Mouse (Mus musculus) embryonic stem cell, embryonic (primary cell): ENCODE results near the gene Ccdc138.

Experiments
- CTCF ChIA-PET, 4 experiments: fragments of 300-600 bp in 2 of 4; fragments of 350-600 bp in 2 of 4; sonication (Branson Sonifier 250); formaldehyde crosslinking; loops; one replicate each; lab custom pipeline; 2022; ENCODE audit warnings: inconsistent platforms in 2 of 4; lab: Charles Lee
- POLR2A ChIA-PET, 4 experiments: fragments of 300-600 bp in 2 of 4; fragments of 350-600 bp in 2 of 4; sonication (Branson Sonifier 250); formaldehyde crosslinking; loops; one replicate each; lab custom pipeline; 2022; ENCODE audit warnings: antibody characterized with exemption in 4 of 4, inconsistent platforms in 1 of 4; lab: Charles Lee

The Ccdc138 gene

DNA sequence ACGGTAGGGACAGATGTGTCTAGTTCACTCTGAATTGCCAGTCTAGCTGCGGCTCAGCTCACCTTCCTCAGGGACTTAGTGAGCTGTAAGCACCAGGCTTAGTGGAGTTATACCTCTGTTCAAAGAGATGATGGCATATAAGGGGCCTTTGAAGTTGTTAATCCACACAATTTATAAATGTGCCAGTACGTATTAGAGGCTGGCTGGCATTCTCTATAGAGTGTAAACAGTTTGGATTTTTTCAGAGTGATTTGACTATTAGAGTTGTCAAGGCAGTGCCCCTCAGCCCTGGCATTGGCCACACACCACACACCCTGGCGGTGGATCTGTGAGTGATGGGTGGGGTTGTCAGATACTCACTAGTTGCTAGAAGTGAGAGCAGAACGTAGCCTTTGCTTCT is 118.8 kb downstream of the Ccdc138 start:
- ChIA-PET CTCF (no interaction called here), POLR2A (no interaction called here)

DNA sequence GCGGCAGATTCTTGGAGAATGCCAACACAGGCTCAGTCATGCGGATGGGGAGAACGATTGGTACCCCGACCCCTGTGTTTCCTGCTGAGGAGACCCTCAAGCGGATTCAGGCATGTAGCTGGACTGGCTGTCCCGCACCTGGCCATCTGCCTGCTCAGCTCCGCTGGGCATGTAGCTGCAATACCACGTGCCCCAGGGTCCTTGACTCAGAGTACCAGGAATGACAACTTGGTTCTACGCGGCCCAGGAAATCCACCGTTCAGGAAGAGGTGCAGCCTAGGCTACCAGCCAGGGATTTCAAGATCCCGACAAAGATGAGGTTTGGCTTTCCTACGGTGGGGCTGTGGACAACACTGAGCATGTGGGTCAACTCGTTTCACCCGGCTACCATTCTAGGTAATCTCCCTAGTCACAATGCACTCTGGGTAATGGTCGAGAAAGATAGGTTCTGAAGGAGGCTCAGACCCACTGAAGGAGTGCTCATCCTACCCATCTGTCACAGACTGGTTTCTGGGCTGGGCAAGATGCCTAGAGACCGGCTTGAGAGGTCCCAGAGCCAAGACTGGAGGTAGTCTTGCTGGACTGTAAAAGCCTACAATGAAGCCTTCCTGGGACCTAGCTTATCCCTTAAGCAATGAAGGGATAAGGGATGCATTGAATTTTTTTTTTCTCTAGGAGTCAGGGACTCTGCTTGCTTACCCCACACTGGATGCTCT is 120.9 kb downstream of the Ccdc138 start:
- CTCF ChIA-PET = interaction anchor here in 2 of 4 experiments (0.5 to 0.7 kb wide), 2 partner anchors 9 to 178 kb away, joined by 3 to 6 read pairs; no protein-coding TSS in a partner anchor

DNA sequence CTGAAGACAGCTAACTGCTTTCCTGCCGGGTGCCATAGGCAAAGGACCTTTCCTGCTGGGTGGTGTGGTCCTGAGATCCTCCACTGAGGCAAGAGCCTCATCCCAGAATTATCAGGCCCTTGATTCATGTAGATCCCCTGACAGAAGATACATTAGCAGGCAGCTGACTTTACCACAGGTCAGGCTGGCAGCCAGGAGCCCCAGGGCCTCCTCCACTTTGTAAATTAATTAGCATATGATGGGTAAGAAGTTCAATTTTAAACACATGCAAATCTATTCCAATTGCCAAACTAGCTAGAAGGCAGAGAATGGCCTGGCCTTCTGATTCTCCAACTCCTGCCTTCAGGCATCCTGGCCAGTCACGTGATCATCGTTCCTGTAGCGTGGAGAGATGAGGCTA is 121.5 kb downstream of the Ccdc138 start:
- ChIA-PET CTCF (interaction anchor here in 2 of 4 experiments (0.5 to 0.7 kb wide), 2 partner anchors 9 to 179 kb away, joined by 3 to 6 read pairs; no protein-coding TSS in a partner anchor), POLR2A (interaction anchor here in 1 of 4 experiments (1.1 kb wide), 1 partner anchor 22 kb away, joined by 3 read pairs; no protein-coding TSS in a partner anchor)

More for the DNA sequence above, 120.9 kb downstream of the Ccdc138 start:
- POLR2A ChIA-PET = no interaction called here

DNA sequence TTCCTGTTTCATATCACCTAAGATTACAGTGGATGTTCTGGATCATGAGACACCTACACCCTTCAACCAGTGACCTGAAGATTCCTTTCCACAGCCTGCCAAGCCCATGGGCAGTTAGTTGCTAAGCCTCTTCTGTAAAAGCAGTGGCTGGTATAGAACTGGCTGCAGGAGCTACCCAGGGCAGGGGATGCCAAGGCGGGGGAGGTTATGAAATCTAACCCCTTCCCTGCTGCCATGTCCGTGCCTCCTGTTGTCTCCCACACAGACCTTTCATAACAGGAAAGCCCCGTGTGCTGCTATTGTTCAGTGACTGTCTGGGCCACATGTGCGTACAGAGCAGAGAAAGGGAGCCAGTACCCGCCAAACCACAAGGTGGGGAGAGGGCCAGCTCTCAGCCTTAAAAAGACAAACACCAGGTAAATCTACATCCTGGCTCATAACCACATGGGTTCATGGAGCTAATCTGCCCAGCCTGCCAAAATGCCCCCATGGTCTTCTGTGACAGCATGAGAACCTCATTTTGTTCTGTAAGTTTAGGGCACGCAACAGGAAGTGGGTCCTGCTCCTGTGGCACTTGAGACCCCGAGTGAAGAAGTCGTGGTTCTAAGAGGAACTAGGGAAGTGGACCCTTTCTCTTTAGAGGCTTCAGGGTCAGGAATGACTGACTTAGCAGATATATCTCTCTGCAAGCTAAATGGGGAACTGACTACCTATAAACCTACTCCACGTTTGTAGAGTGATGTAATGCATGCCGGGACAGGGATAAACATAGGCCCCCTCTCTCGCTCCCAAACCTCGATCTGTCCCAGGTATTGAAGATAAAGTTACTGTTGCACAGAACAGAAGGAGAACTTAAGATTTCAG is 127.3 kb downstream of the Ccdc138 start:
- POLR2A ChIA-PET = no interaction called here
- CTCF ChIA-PET = interaction anchor here in 1 of 4 experiments (0.6 kb wide), 1 partner anchor 339 kb away, joined by 8 read pairs; no protein-coding TSS in a partner anchor
